In the genomic region with DNA sequence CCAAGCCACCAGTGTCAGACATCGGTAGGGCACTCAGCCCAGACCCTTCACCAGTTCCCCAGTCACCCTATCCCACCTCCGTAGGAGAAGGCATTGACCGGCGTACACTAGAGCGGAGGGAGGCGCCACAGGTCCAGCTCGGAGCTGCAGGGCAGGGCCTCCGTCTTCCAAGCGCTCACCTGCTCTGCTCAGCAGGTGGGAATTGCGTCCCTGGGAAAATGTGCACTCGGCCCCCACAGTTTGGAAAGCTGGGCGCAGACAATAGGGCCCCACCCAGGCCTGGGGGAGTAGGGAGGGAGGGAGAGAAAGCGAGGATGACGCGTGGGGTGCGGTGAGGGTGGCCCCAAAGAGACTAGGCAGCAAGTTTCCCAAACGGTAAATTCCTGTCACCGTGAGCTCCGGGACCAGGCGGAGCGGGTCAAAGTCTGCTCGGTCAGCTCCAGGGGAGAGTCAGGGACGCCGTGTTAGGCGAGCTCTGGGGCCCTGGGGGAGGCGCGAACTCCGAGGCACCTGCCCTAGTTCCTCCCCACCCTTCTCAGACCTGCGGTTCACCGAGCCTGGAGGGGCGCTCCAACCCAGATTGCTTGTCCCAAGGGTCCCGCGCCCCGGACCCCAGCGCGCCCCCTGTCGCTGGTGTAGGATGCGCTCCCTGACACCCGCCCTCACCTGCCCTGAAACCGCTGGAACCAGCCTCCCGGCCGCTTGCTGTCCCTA, we compare ENCODE assay signal across 8 mouse cellular contexts. TPM values are rescaled to one million over a fixed set of nuclear protein-coding genes. Genes with fewer than 3 reads are reported as not detected.
A peak's percentile ranks its signal among the peaks of the same experiment; 100 is the strongest.
DNase-seq lines count a peak whose midpoint lies in the region; ATAC-seq and TF ChIP-seq lines count a peak whose summit lies in the region.

No protein-coding gene starts in this region.

- H3K4me2 ChIP-seq in lung, embryonic 15.5 days: peak overlapping the region; percentile 68

- 1% methylated on average over 42 of the region's 42 CpGs for WGBS in kidney, adult 2 months
- WGBS in lung, embryonic 15.5 days: 2% methylated on average over 42 of the region's 42 CpGs

- peak overlapping the region; percentile 95 for H3K27ac ChIP-seq in kidney, adult 2 months (ENCODE audit: insufficient read depth, low read depth, low read length)
- H3K27ac ChIP-seq in lung, embryonic 15.5 days: peak overlapping the region; percentile 95

- H3K4me3 ChIP-seq in kidney, adult 2 months (ENCODE audit: insufficient read depth, low read depth, low read length): peak overlapping the region; percentile 86
- peak overlapping the region; percentile 87 for H3K4me3 ChIP-seq in lung, embryonic 15.5 days

- H3K27me3 ChIP-seq in kidney, adult 2 months (replicated peaks; ENCODE audit: control insufficient read depth, insufficient read depth, low read length): no peaks in the 10 kb centered on the region
- H3K27me3 ChIP-seq in lung, embryonic 15.5 days: no peaks in the 10 kb centered on the region

- no peaks in the 10 kb centered on the region for H3K9me3 ChIP-seq in lung, embryonic 15.5 days

- ATAC-seq in granulocyte monocyte progenitor cell, adult 5-6 weeks (replicated peaks; ENCODE audit: poor library complexity, severe bottlenecking): peak; percentile 7; the same call in 1 of the 2 replicates
- peak; percentile 24; the same call in 1 of the 2 replicates for ATAC-seq in lung, embryonic 15.5 days (ENCODE audit: borderline replicate concordance, extremely low read depth, low FRiP score, low TSS enrichment)

- H3K9ac ChIP-seq in lung, embryonic 15.5 days: peak overlapping the region; percentile 83

- peaks cover 35% of the 10 kb centered on the region for H3K4me1 ChIP-seq in kidney, adult 2 months (ENCODE audit: control insufficient read depth, insufficient read depth, low read length)
- peaks cover 71% of the 10 kb centered on the region for H3K4me1 ChIP-seq in lung, embryonic 15.5 days

- no peaks in the 10 kb centered on the region for H3K36me3 ChIP-seq in kidney, adult 2 months (ENCODE audit: control insufficient read depth, insufficient read depth, low read length)
- H3K36me3 ChIP-seq in lung, embryonic 15.5 days: no peaks in the 10 kb centered on the region

- DNase-seq in embryo, embryonic 10 days (ENCODE audit: low spot score): peak; percentile 51
- DNase-seq in embryo, embryonic 10.5 days (ENCODE audit: low spot score): no peak
- peak; percentile 86 for DNase-seq in cerebellum, adult 11-12 months
- peak; percentile 83 for DNase-seq in kidney, adult 2 months
- DNase-seq in spleen, postnatal 36 days (ENCODE audit: low spot score in 2 of 2): peak; percentile 50
- no peak for DNase-seq in layer of hippocampus, adult 11-12 months (ENCODE audit: low spot score)

- no peak for TF ChIP-seq POLR2A in kidney, adult 2 months (IDR thresholded peaks at IDR 0.05; ENCODE audit: low read depth, low read length)

- TF ChIP-seq CTCF in kidney, adult 2 months (conservative IDR thresholded peaks at IDR 0.05; ENCODE audit: insufficient read depth, insufficient read length, low read depth, low read length): no peak

RNA-seq across cellular contexts. Expression of a gene that starts 0.5 kb away (rescaled TPM):
- total RNA-seq in granulocyte monocyte progenitor cell, adult 5-6 weeks (2014; fragmentation: Nextera tagmentation): 4.8 and 6.7 TPM in 2 replicates
- 1.4 and 4.2 TPM in 2 replicates for total RNA-seq in granulocyte monocyte progenitor cell, adult 5-6 weeks (2017)
- 220 and 229 TPM in 2 replicates for polyA plus RNA-seq in kidney, adult 2 months (2012; rRNA removed)
- 122 and 136 TPM in 2 replicates for polyA plus RNA-seq in lung, embryonic 15.5 days (2015; fragmentation: Nextera tagmentation; extraction: Ambion mirVana)

RNA-seq across cellular contexts. Expression of a gene that starts 17.6 kb away (rescaled TPM):
- total RNA-seq in granulocyte monocyte progenitor cell, adult 5-6 weeks (2014; fragmentation: Nextera tagmentation): not detected in 2 replicates
- total RNA-seq in granulocyte monocyte progenitor cell, adult 5-6 weeks (2017): 0.26 TPM in 1 of 2 replicates, not detected in the other
- 11.9 and 13.9 TPM in 2 replicates for polyA plus RNA-seq in kidney, adult 2 months (2012; rRNA removed)
- polyA plus RNA-seq in lung, embryonic 15.5 days (2015; fragmentation: Nextera tagmentation; extraction: Ambion mirVana): 71.5 and 73.4 TPM in 2 replicates

RNA-seq across cellular contexts. Expression of a gene that starts 18.5 kb away (rescaled TPM):
- not detected in 2 replicates for total RNA-seq in granulocyte monocyte progenitor cell, adult 5-6 weeks (2014; fragmentation: Nextera tagmentation)
- total RNA-seq in granulocyte monocyte progenitor cell, adult 5-6 weeks (2017): not detected in 2 replicates
- polyA plus RNA-seq in kidney, adult 2 months (2012; rRNA removed): 12.5 and 15.9 TPM in 2 replicates
- 142 and 143 TPM in 2 replicates for polyA plus RNA-seq in lung, embryonic 15.5 days (2015; fragmentation: Nextera tagmentation; extraction: Ambion mirVana)

RNA-seq across cellular contexts. Expression of a gene that starts 41.1 kb away (rescaled TPM):
- total RNA-seq in granulocyte monocyte progenitor cell, adult 5-6 weeks (2014; fragmentation: Nextera tagmentation): not detected in 2 replicates
- not detected in 2 replicates for total RNA-seq in granulocyte monocyte progenitor cell, adult 5-6 weeks (2017)
- polyA plus RNA-seq in kidney, adult 2 months (2012; rRNA removed): 3.0 and 3.6 TPM in 2 replicates
- 19.8 and 20.7 TPM in 2 replicates for polyA plus RNA-seq in lung, embryonic 15.5 days (2015; fragmentation: Nextera tagmentation; extraction: Ambion mirVana)

RNA-seq across cellular contexts. Expression of a gene that starts 44.6 kb away (rescaled TPM):
- total RNA-seq in granulocyte monocyte progenitor cell, adult 5-6 weeks (2014; fragmentation: Nextera tagmentation): 46.9 and 50.7 TPM in 2 replicates
- total RNA-seq in granulocyte monocyte progenitor cell, adult 5-6 weeks (2017): 23.3 and 31.3 TPM in 2 replicates
- polyA plus RNA-seq in kidney, adult 2 months (2012; rRNA removed): 29.3 and 32.0 TPM in 2 replicates
- polyA plus RNA-seq in lung, embryonic 15.5 days (2015; fragmentation: Nextera tagmentation; extraction: Ambion mirVana): 129 and 133 TPM in 2 replicates

Comparison
In these comparisons a context has a peak if more than half of its experiments do, and no peak if none do; other contexts are left out.
1. DNase-seq: peak in embryo, embryonic 10 days (single experiment), cerebellum, adult 11-12 months (single experiment), kidney, adult 2 months (single experiment) and spleen, postnatal 36 days (2 of 2); none in embryo, embryonic 10.5 days (single experiment) and layer of hippocampus, adult 11-12 months (single experiment).